Mouse (Mus musculus) heart, postnatal 0 days (tissue): ENCODE measurements around the gene Eya2.

Experiments
- CTCF ChIP-seq: IDR thresholded peaks from 2 replicates; pipeline ENCODE4 v1.5.1; 2016; ENCODE audit warnings: antibody characterized with exemption, control low read depth, low read depth
- EP300 ChIP-seq: IDR thresholded peaks from 2 replicates; pipeline ENCODE4 v1.6.1; 2016; ENCODE audit warnings: antibody characterized with exemption, low read depth

DNA sequence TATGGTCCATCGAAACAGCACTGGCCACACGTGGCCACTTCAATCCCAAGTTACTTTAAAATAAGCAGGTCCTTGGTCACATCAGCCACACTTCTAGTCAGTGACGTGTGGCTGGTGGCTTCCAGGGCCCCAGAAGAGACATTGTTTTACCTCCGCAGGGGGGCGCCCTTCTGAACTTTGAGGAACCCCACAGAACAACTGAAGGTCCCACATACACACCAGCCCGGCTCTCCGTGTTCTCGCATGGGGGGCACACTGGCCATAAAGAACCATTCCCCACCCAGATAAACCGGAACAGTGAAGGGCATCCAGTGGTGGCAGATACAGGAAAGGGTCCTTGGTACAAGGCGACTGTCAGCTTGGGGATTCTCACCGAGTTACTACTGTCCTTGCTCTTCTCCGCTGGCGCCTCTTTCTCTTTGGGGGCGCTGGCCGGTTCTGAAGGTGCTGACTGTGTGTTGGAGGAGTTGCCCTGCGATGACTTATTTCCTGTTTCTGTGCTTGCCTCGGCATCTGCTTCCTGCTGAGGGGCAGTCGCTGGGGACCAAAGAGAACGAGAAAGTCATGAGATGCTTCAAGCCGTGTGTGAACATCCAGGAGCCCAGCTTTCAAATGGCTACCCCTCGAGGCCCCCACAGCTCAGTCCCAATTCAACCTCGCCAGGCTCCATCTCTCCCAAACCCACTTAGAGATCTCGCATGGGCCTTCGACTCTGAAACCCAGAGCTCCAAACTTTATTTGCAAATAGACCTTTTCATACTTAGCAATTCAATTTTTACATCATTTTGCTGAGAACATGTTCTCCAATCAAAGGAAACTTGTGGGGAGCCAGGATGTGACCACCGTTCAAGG, 197.8 kb downstream of the Eya2 start:
- TF ChIP-seq CTCF (no peak), EP300 (no peak)
